Mouse (Mus musculus): ENCODE data around the gene Slco2b1.
"Not testable (repeated sequence)": the region's sequence is repeated elsewhere in the genome, so short reads cannot be mapped to it uniquely, and the experiment has no call there.

- not testable (repeated sequence) for TF ChIP-seq CTCF (IDR thresholded peaks at IDR 0.05; ENCODE audit: low read depth, low read length); POLR2A (IDR thresholded peaks at IDR 0.05; ENCODE audit: borderline replicate concordance, low read depth, low read length)
Observed at GRCm38 (mm10) chr7:99694424-99694823, 16.7 kb downstream of the Slco2b1 start.
